Mouse (Mus musculus): Measurements from ENCODE around the gene Wnt7b.

Gene Wnt7b

DNA sequence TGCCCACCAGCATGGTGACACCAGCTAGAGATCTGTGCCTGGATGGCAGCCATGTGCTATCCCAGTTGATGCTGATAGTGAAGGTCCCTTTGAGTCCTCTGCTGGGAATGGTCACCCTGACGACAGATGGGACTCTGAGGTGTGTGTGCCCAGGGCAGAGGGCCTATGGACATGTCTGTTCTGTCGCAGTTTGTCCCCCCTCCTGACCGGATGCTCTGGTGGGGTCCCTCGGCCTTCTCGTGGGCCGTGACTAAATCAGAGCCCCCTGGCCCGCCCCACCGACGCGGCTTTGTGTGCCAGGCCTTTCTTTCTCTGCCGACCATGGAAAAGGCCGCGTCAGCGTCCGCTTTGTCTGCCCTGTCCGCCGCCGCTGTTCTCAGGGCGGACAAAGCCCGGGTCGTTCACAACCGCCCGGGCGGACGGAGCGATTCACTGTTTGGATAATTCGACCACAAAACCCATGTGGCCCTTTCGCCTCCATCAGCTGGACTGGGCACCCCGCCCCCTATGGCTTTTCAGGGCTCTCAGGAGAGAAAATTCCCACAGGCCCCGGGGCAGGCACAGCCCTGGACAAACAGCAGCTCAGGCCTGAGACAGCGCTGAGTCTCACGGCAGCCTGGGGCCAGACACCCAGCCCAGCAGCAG is 74.8 kb downstream of the Wnt7b start:
- DNase-seq (ENCODE audit: low spot score in 2 of 2), result no peak

DNA sequence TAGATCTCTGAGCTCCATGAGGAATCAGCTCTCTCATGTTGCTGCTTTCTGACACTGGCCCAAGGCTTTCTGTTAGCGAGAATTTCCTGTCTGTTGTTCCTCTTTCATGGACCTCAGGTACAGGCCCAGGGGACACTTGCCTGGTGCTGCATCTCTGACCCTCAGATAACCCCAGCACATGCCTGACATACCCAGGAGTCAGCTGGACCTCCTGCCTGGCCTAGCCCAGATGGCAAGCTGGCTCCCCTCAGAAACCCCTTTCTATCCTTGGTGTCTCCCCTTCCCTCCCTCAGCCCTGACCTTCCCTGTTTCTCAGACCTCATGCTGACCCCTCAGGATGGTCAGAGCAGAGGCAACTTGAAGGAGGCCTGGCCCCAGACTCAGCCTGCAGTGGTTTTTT is 75.6 kb downstream of the Wnt7b start:
- no peak for DNase-seq (ENCODE audit: low spot score in 2 of 2)

DNA sequence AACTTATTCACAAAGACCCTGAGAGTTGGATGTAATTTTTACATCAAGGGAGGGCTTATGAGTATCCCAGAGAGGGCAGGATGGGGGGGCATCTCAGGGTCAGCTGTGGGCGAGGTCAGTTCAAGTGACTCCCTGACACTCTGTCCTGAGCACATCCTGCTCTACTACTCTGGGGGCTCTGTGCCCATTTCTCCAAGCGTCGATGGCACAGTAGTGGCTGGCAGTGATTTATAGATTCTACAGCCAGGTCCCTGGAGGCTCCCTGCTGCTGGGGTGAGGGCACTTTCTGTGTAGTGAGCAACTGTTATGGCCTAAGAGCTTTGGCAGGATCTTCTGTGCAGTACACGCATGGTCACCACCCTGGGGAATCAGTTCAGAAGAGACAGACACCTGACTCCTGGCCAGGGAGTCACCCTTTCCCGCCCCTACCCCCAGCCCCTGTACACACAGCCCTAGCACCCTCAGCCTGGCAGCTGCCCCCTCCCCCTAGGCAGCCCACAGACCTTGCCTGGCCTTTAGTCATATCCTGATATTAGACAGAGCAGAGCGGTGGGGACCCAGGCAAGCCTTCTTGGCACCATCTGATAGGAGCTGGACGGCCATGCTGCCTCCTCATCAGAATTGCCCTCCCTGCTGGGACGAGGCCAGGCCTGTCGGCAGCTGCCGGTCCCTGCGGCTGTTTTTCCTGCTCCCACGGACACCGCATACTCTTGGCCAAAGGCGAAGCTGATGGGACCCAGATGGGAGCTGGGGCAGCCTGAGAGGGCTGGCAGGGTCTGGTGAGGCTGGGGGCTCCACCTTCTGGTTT is 77.0 kb downstream of the Wnt7b start:
- DNase-seq (ENCODE audit: low spot score in 2 of 2), result peak; percentile 66 to 71

DNA sequence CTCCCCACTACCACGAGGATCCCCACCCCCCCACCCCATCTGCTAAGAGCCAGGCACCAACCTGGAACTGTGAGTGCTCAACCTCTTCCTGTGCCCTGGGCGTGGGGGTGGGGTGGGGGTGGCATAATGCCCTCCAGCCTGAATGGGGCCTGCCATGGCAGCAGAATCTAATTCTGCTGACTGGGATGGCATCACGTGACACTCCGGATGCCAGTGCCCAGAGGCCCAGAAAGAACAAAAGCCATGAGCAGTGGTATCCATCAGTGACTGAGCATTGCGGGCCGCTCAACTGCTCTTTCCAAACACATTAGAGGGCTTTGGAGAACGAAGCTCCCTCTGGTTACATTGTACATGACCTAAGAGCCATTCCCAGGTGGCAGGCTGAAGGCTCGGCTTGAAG is 79.1 kb downstream of the Wnt7b start, which contains the start of gene 7530416G11Rik:
Gene 7530416G11Rik, minus strand, starts transcription at position 101 of the 400 bp plus-strand sequence.
- DNase-seq (ENCODE audit: low spot score in 2 of 2), result no peak

DNA sequence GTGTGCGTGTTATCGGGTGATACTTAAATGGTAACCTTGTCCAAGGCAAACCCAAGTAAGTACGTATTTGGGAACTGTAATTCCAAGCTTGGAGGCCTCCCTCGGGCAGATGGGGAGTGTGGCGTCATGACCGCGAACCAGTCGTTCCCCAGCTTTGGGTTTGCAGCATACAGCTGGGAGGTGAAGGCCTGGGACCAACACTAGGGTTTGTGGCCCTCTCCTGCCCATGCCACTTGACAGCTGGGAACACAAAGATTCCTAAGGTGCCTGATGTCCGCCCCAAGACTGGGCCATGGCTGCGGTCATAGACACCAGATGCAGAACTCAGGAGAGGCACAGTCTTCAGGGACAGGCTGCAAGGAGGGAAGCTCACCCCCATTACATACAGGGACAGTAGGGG is 82.0 kb downstream of the Wnt7b start:
- DNase-seq (ENCODE audit: low spot score in 2 of 2), result no peak

DNA sequence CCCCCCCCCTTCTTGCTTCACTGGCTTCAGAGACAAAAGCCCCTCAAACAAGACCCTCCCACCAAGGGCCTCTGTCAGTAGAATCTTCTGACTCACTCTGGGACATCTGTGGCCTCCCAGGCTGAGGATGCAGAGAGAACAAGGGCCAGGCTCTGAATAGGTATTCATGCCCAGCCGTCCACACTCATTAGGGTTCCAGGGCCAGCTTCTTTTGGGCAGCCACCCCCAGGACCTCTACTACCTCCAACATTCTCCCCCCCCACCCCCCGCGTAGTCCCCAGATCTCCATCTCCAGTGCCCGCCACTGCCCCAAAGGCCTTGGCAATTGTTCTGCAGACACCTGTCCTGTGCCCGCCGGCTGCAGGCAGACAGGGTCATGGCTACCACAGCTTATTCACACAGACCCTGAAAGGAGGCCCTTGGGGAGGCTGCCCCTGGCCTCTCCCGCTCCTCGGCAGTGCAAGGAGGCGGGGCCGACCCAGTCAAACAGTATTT is 84.2 kb downstream of the Wnt7b start:
- DNase-seq (ENCODE audit: low spot score in 2 of 2), result no peak

DNA sequence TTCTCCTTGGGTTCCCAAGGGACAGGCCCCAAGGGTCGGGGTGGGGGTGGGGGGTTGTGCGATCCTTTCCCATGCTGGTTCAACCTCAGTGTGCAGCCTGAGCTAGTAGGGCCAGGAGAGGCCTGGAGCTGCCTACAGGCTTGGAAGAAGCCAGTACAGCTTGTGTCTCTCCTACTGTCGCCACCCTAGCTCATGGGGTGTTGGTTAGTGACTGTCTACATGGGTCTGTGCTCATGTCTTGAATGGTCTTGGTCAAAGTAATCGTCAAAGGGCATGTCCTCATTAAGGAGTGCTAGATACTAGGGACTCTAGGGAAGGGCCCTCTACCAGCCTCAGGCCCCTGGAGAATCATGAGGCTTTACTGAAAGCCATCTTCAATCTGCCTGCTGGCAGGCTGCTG is 84.7 kb downstream of the Wnt7b start:
- DNase-seq (ENCODE audit: low spot score in 2 of 2), result no peak

DNA sequence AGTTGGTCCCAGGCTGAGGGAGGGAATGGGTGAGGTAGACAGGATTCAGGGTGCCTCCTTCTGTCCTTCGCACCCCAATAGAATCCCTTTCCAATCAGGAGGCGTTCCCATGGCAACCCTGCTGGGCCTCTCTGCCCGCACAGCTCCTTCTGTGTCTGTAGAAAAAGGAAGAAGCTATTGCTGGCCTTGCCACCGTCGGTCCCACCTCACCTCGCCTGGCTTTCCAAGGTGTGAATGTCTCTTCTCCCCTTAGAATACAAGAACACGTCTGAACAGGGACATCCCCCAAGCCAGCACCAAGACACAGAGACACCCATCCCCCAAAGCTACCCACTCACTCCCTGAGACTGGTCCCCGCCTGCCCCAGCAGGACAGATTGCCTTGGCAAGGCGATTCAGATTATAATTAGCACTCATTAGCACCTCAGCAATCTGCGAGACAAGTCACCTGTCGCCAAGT is 88.1 kb downstream of the Wnt7b start:
- peak; percentile 84 to 89 for DNase-seq (ENCODE audit: low spot score in 2 of 2)

DNA sequence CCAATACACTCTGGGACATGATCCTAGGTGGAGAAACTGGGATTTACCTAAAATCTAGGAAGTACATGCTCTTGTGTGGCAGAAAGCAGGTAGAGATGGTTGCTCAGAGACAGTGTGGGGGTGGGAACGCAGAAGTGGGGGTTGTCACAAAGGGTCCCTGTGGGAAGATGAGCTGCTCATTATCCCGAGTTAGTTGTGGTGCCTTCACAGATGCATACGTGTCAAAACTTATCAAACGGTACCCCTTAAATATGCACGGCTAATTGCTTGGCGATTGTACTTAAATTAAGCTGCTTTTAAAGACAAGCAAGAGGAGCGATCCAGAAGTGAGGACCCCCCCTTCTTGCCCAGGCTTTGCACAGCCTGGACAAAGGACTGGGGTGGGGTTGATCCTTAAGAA is 92.5 kb downstream of the Wnt7b start:
- no peak for DNase-seq (ENCODE audit: low spot score in 2 of 2)

DNA sequence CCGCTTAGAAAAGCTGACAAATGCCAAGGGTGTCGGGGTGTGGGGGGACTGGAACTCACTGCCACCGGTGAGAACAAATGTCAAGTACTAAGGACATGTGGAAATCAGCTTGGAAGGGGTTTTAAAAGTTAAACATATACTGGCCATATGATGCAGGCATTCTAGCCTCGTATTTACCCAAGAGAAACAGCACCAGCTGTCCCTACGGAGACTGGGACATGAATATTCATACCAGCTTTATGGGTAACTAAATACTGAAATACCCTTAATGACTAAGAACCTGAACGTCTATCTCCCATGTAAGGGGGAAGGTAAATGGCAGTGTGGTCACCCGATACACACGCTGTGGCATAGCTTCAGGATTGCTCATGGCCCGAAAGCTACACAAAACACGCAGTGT is 93.4 kb downstream of the Wnt7b start:
- no peak for DNase-seq (ENCODE audit: low spot score in 2 of 2)

All from right cerebral cortex, postnatal 10 days (tissue).